24 mouse cellular contexts compared by ENCODE assay signal in genomic region chr4:53848816-53849215, GRCm38 (mm10).
"Had no signal": no experiment of that assay in that cellular context is flagged by ENCODE, and none has a peak within 500 bp of the region (broad histone marks: within the 10 kb centered on the region; RNA-seq: fewer than 3 reads in every experiment).

No protein-coding gene starts in this region.

- DNase-seq: gastrocnemius, postnatal 14 days; gastrocnemius, postnatal 36 days; heart, adult 18-20 months; heart, postnatal 14 days; heart, postnatal 36 days; kidney, adult 11 months; kidney, adult 2 months; kidney, adult 9 months; kidney, postnatal 14 days; kidney, postnatal 36 days; layer of hippocampus, adult 9-11 months; layer of hippocampus, postnatal 36 days; left cerebral cortex, postnatal 4 days had no signal

- H3K4me3 ChIP-seq: hindbrain, embryonic 13.5 days; hindbrain, embryonic 15.5 days; intestine, embryonic 15.5 days; kidney, embryonic 15.5 days; limb, embryonic 13.5 days; limb, embryonic 15.5 days; liver, embryonic 12.5 days had no signal

- H3K9me3 ChIP-seq: hindbrain, embryonic 13.5 days; hindbrain, embryonic 15.5 days; intestine, embryonic 15.5 days; kidney, embryonic 15.5 days; limb, embryonic 13.5 days; limb, embryonic 15.5 days; liver, embryonic 12.5 days had no signal

- H3K27ac ChIP-seq: hindbrain, embryonic 13.5 days; hindbrain, embryonic 15.5 days; hindbrain, postnatal 0 days; intestine, embryonic 15.5 days; kidney, embryonic 15.5 days; kidney, postnatal 0 days; limb, embryonic 13.5 days; limb, embryonic 15.5 days; liver, embryonic 12.5 days; liver, embryonic 14.5 days had no signal

- H3K4me2 ChIP-seq: heart, embryonic 11.5 days; hindbrain, embryonic 13.5 days; hindbrain, embryonic 15.5 days; intestine, embryonic 15.5 days; kidney, embryonic 15.5 days; limb, embryonic 13.5 days; limb, embryonic 15.5 days; liver, embryonic 12.5 days had no signal

- H3K4me1 ChIP-seq: hindbrain, embryonic 13.5 days; hindbrain, embryonic 15.5 days; intestine, embryonic 15.5 days; kidney, embryonic 15.5 days; limb, embryonic 13.5 days; limb, embryonic 15.5 days; liver, embryonic 12.5 days had no signal

- H3K36me3 ChIP-seq: intestine, embryonic 15.5 days; liver, embryonic 12.5 days had no signal

- H3K9ac ChIP-seq: hindbrain, embryonic 13.5 days; hindbrain, embryonic 15.5 days; intestine, embryonic 15.5 days; kidney, embryonic 15.5 days; limb, embryonic 13.5 days; limb, embryonic 15.5 days; liver, embryonic 12.5 days; liver, embryonic 14.5 days had no signal

- H3K27me3 ChIP-seq: hindbrain, embryonic 13.5 days; hindbrain, embryonic 15.5 days; intestine, embryonic 15.5 days; kidney, embryonic 15.5 days; limb, embryonic 13.5 days; limb, embryonic 15.5 days; liver, embryonic 12.5 days had no signal

- ATAC-seq: hindbrain, postnatal 0 days; intestine, embryonic 15.5 days; liver, embryonic 12.5 days had no signal
